15 mouse cellular contexts compared by ENCODE assay signal in genomic region chr5:51527498-51528164, GRCm38 (mm10). TPM values are rescaled to one million over a fixed set of nuclear protein-coding genes. Genes with fewer than 3 reads are reported as not detected.
DNase-seq lines count a peak whose midpoint lies in the region; ATAC-seq and TF ChIP-seq lines count a peak whose summit lies in the region.
"Had no signal": no experiment of that assay in that cellular context is flagged by ENCODE, and none has a peak within 500 bp of the region (broad histone marks: within the 10 kb centered on the region; RNA-seq: fewer than 3 reads in every experiment).

No protein-coding gene starts in this region.

- H3K4me3 ChIP-seq in heart, postnatal 0 days (ENCODE audit: low read depth, low read length): no peak overlapping the region
- H3K4me3 ChIP-seq in kidney, embryonic 15.5 days (replicated peaks): no peak overlapping the region
- no peak overlapping the region for H3K4me3 ChIP-seq in small intestine, adult 2 months (ENCODE audit: low read depth, low read length)
- H3K4me3 ChIP-seq: forebrain, embryonic 13.5 days; hindbrain, embryonic 12.5 days; limb, embryonic 15.5 days had no signal

- H3K4me1 ChIP-seq in heart, postnatal 0 days (ENCODE audit: control insufficient read depth, insufficient read depth): peaks cover 54% of the 10 kb centered on the region
- H3K4me1 ChIP-seq in kidney, embryonic 15.5 days: no peaks in the 10 kb centered on the region
- peaks cover 7% of the 10 kb centered on the region; the same call in 1 of the 2 replicates for H3K4me1 ChIP-seq in small intestine, adult 2 months (ENCODE audit: control insufficient read depth, insufficient read depth, insufficient read length, low read length)
- H3K4me1 ChIP-seq: forebrain, embryonic 13.5 days; hindbrain, embryonic 12.5 days; limb, embryonic 15.5 days had no signal

- WGBS in heart, postnatal 0 days: 52% methylated on average over 5 of the region's 5 CpGs
- 68% methylated on average over 5 of the region's 5 CpGs for WGBS in kidney, embryonic 15.5 days
- WGBS in small intestine, adult 2 months: 27% methylated on average over 5 of the region's 5 CpGs

- TF ChIP-seq POLR2A in small intestine, adult 2 months (IDR thresholded peaks at IDR 0.05; ENCODE audit: low read depth, low read length): no peak

- no peak for DNase-seq in heart, postnatal 0 days (ENCODE audit: low spot score)
- DNase-seq in heart, postnatal 4 days: no peak
- peak; percentile 30 for DNase-seq in liver
- no peak for DNase-seq in right cerebral cortex, adult 18-20 months
- no peak for DNase-seq in testis, postnatal 10 days (ENCODE audit: low spot score)
- DNase-seq: cerebellum, adult 11-12 months; right cerebral cortex, postnatal 4 days; thymus, postnatal 14 days had no signal

- no peak for TF ChIP-seq EP300 in heart, postnatal 0 days (IDR thresholded peaks at IDR 0.05; ENCODE audit: low read depth)

- H3K36me3 ChIP-seq in heart, postnatal 0 days (replicated peaks; ENCODE audit: control insufficient read depth, insufficient read depth, low read length): no peaks in the 10 kb centered on the region
- no peaks in the 10 kb centered on the region for H3K36me3 ChIP-seq in kidney, embryonic 15.5 days
- peaks cover 3% of the 10 kb centered on the region; the same call in 1 of the 2 replicates for H3K36me3 ChIP-seq in small intestine, adult 2 months (ENCODE audit: control insufficient read depth, insufficient read depth, low read length)
- H3K36me3 ChIP-seq: hindbrain, embryonic 12.5 days; limb, embryonic 15.5 days had no signal

- no peaks in the 10 kb centered on the region for H3K27me3 ChIP-seq in heart, postnatal 0 days (ENCODE audit: control insufficient read depth, insufficient read depth, low read length)
- no peaks in the 10 kb centered on the region for H3K27me3 ChIP-seq in kidney, embryonic 15.5 days
- no peaks in the 10 kb centered on the region for H3K27me3 ChIP-seq in small intestine, adult 2 months (ENCODE audit: control insufficient read depth, insufficient read depth, low read length)
- H3K27me3 ChIP-seq: forebrain, embryonic 13.5 days; hindbrain, embryonic 12.5 days; limb, embryonic 15.5 days had no signal

- no peak overlapping the region for H3K9ac ChIP-seq in heart, postnatal 0 days (replicated peaks; ENCODE audit: low read depth, low read length)
- H3K9ac ChIP-seq in kidney, embryonic 15.5 days: no peak overlapping the region
- H3K9ac ChIP-seq: forebrain, embryonic 13.5 days; hindbrain, embryonic 12.5 days; limb, embryonic 15.5 days had no signal

- no peak for ATAC-seq in heart, postnatal 0 days (ENCODE audit: insufficient read depth, low read depth)
- ATAC-seq in kidney, embryonic 15.5 days (replicated peaks; ENCODE audit: low FRiP score): 0 out of 2 replicates have a peak, but pooled peaks have one; percentile 46
- ATAC-seq: activated CD4-positive, CD25-positive, alpha-beta regulatory T cell, adult 4 months; forebrain, embryonic 13.5 days; midbrain, embryonic 16.5 days had no signal

- peak overlapping the region; percentile 89 for H3K27ac ChIP-seq in heart, postnatal 0 days (ENCODE audit: low read depth)
- H3K27ac ChIP-seq in kidney, embryonic 15.5 days: peak overlapping the region; percentile 68
- H3K27ac ChIP-seq in small intestine, adult 2 months (ENCODE audit: insufficient read depth, low read depth, low read length): peak overlapping the region; percentile 64
- H3K27ac ChIP-seq: forebrain, embryonic 13.5 days; hindbrain, embryonic 12.5 days; limb, embryonic 15.5 days had no signal

- no peaks in the 10 kb centered on the region for H3K9me3 ChIP-seq in heart, postnatal 0 days (replicated peaks; ENCODE audit: control insufficient read depth, low read length)
- no peaks in the 10 kb centered on the region for H3K9me3 ChIP-seq in kidney, embryonic 15.5 days (replicated peaks)
- H3K9me3 ChIP-seq: forebrain, embryonic 13.5 days; hindbrain, embryonic 12.5 days; limb, embryonic 15.5 days had no signal

- TF ChIP-seq CTCF in heart, postnatal 0 days (IDR thresholded peaks at IDR 0.05; ENCODE audit: low read depth): no peak
- no peak for TF ChIP-seq CTCF in small intestine, adult 2 months (IDR thresholded peaks at IDR 0.05; ENCODE audit: extremely low read depth, insufficient read length, insufficient replicate concordance, low read depth, low read length)

- H3K4me2 ChIP-seq in heart, postnatal 0 days (ENCODE audit: low read depth, low read length): no peak overlapping the region
- no peak overlapping the region for H3K4me2 ChIP-seq in kidney, embryonic 15.5 days
- H3K4me2 ChIP-seq: forebrain, embryonic 13.5 days; hindbrain, embryonic 12.5 days; limb, embryonic 15.5 days had no signal

RNA-seq across cellular contexts. Expression of gene Ppargc1a, which starts 39.9 kb away (rescaled TPM):
- 50.8 and 69.1 TPM in 2 replicates for total RNA-seq in heart, postnatal 0 days (2014; rRNA removed; ENCODE audit: low replicate concordance)
- polyA plus RNA-seq in heart, postnatal 0 days (2015; fragmentation: Nextera tagmentation; extraction: Ambion mirVana): 51.8 and 61.4 TPM in 2 replicates
- total RNA-seq in heart, postnatal 4 days (2021): 100 to 1,000 TPM; 132 to 141 TPM
- 16.6 and 18.7 TPM in 2 replicates for polyA plus RNA-seq in kidney, embryonic 15.5 days (2015; fragmentation: Nextera tagmentation; extraction: Ambion mirVana)
- polyA plus RNA-seq in small intestine, adult 2 months (2012; rRNA removed): 2.1 and 9.0 TPM in 2 replicates
- polyA plus RNA-seq: activated CD4-positive, CD25-positive, alpha-beta regulatory T cell, adult 4 months had no signal
